Mouse (Mus musculus) midbrain, embryonic 10.5 days (tissue): ENCODE results near the gene Gm266. TPM values are rescaled to one million over a fixed set of nuclear protein-coding genes. Genes with fewer than 3 reads are reported as not detected.

ENCODE experiments used
- DNase-seq: peaks from one replicate; pipeline ENCODE4 v3.0.0-alpha.2; 2017; ENCODE audit warnings: low spot score
- H3K27ac ChIP-seq: fragments of 300-500 bp; sonication (generic); replicated peaks from 2 replicates; pipeline ENCODE4 v1.5.1; 2016; ENCODE audit warnings: mild to moderate bottlenecking
- H3K27me3 ChIP-seq: fragments of 300-500 bp; sonication (generic); 2 replicates; pipeline ENCODE4 v1.6.1; 2016; ENCODE audit warnings: low read depth, mild to moderate bottlenecking; ENCODE audit not compliant: poor library complexity, severe bottlenecking
- H3K36me3 ChIP-seq: fragments of 300-500 bp; sonication (generic); 2 replicates; pipeline ENCODE4 v1.6.1; 2016; ENCODE audit warnings: mild to moderate bottlenecking, moderate library complexity
- H3K4me1 ChIP-seq: fragments of 300-500 bp; sonication (generic); 2 replicates; pipeline ENCODE4 v1.6.1; 2016
- H3K4me3 ChIP-seq: fragments of 300-500 bp; sonication (generic); 2 replicates; pipeline ENCODE4 v1.5.1; 2016; ENCODE audit warnings: mild to moderate bottlenecking, moderate library complexity
- H3K9me3 ChIP-seq: fragments of 300-500 bp; sonication (generic); replicated peaks from 2 replicates; pipeline ENCODE4 v1.6.1; 2016; ENCODE audit warnings: mild to moderate bottlenecking
- WGBS: fragments of 180-500 bp; shearing (Covaris S2); methylation state at CpG from one replicate; pipeline ENCODE4 v1.1.7; 2016; 5-methylcytosine and 5-hydroxymethylcytosine counted together
- polyA plus RNA-seq: library from polyadenylated mRNA; unstranded; fragments of >200 nt; fragmentation: Nextera tagmentation; extraction: Ambion mirVana; gene quantifications from 2 replicates; pipeline ENCODE4 v1.2.1, GENCODE M21; 2016

The Gm266 gene
- 7.8 and 10.4 TPM in 2 replicates for polyA plus RNA-seq

DNA sequence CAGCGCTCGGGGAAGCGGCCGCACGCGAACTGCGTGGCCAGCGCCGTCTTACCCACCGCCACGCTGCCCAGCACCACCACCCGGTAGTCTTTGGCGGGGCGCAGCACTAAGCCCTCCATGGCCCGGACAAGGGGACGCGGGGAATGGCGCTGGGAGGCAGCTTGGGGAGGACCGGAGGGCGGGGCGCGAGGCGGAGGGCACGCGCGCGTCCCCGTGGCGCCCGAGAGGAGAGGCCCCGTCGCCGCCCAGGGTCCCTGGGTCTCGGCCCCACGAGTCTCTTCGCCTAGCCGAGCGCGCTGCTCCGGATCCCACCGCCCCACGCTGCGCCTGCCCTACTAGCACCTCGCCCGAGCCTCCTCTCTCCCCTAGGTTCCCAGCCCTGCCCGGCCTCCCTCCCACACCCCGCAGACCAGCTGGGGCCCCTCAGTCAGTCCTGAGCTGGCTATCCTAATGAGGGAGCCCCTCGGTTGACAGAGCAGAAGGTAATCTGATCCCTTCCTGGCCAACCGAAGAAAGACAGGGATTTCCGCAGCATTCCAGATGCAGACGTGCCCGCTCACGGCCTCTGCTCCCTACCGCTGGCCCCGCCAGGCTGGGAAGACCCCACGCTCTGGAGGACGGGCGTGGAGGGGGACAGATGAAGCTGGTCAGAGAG is at the start of gene Gm266:
Gene Gm266, minus strand, starts transcription at position 172 of the 655 bp plus-strand sequence.
- peak; percentile 79 for DNase-seq
- Histone ChIP-seq H3K9me3 (no peaks in the 10 kb centered on the region), H3K4me3 (peak within 1 kb of the TSS; percentile 64), H3K27ac (peak within 1 kb of the TSS; percentile 86), H3K36me3 (no peaks in the 10 kb centered on the region), H3K4me1 (peaks cover 31% of the 10 kb centered on the region), H3K27me3 (peaks cover 71% of the 10 kb centered on the region)
- WGBS, result 0% methylated on average over 56 of the region's 58 CpGs

DNA sequence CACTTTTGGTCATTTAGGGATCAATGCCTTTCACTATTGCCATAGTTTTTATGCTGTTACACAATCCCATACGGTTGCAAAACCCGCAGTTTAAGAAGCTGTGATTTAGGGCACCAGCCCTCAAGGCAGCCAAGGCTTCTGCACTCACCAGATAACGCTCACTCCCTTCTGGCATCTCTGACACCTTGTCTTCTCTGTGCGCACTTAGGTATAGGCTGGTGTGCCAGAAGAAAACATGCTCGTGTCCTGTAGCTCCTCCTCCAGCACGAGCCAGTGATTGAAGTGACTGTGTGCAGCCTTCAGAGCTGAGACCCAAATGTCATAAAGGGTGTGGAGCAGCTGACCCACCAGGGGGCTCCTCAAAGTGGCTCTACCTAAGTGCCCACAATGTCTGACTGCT is 49.7 kb upstream of the Gm266 start:
- no peak for DNase-seq
- WGBS, result 76% methylated on average over 6 of the region's 6 CpGs
- no peaks in the 10 kb centered on the region for H3K9me3 ChIP-seq

DNA sequence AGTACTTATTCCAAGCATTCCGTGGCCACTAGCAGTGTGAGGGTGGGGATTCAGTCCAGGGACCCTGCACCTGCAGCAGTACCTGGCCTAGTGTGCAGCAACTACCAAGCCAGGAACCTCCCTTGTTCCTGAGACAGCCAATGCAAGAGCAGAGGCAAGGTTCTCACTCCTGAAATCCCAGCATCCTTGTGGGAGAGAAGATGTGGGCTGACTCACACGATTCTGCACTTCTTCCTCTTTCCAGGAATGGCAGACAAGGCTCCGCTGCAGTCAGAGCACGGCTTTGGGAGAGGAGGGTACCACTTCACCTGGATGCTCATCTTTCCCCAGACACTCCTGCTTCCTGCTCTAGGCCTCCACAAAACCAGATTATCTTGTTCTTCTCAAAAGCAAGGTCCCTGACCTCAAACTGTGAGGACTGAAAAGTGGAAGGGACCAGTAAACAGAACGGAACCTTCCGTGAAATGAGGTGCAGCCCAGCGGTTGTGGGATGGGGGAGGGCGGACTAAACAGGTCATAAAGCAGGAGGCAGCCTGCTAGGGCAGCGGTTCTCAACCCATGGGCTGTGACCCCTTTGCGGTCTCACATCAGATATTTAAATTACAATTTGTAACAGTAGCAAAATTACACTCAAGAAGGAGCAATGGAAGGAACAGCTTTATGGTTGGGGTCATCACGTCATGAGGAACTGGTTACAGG is 47.6 kb upstream of the Gm266 start:
- H3K9me3 ChIP-seq, result no peaks in the 10 kb centered on the region
- DNase-seq, result no peak
- no peaks in the 10 kb centered on the region for H3K27me3 ChIP-seq
- WGBS, result 66% methylated on average over 11 of the region's 11 CpGs
- H3K4me3 ChIP-seq, result no peak overlapping the region
- no peak overlapping the region for H3K27ac ChIP-seq
- no peaks in the 10 kb centered on the region for H3K36me3 ChIP-seq
- H3K4me1 ChIP-seq, result peaks cover 11% of the 10 kb centered on the region

More for the DNA sequence above, 49.7 kb upstream of the Gm266 start:
- H3K27ac ChIP-seq, result no peak overlapping the region
- no peaks in the 10 kb centered on the region for H3K27me3 ChIP-seq
- H3K4me3 ChIP-seq, result no peak overlapping the region
- peaks cover 29% of the 10 kb centered on the region for H3K4me1 ChIP-seq
- H3K36me3 ChIP-seq, result peaks cover 16% of the 10 kb centered on the region

DNA sequence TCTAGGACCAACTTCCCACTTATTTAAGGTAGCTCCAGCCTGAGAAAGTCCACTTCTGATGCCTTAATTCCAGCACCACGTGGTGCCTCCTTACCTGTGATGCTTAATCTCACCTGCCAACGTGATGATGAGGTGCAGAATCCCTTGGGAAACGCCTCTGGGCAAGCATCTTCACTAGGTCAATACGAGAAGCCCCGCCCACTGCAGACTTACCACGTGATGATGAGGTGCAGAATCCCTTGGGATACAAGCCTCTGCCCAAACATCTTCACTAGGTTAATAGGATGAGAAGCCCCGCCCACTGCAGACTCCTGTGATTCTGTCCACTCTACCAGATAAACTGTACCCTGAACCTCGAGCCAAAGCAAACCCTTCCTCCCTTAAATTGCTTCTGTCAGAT is 43.6 kb upstream of the Gm266 start:
- Histone ChIP-seq H3K4me1 (no peaks in the 10 kb centered on the region), H3K36me3 (no peaks in the 10 kb centered on the region), H3K27me3 (no peaks in the 10 kb centered on the region), H3K9me3 (no peaks in the 10 kb centered on the region), H3K27ac (no peak overlapping the region), H3K4me3 (no peak overlapping the region)
- DNase-seq, result no peak
- 24% methylated on average over 8 of the region's 8 CpGs for WGBS

DNA sequence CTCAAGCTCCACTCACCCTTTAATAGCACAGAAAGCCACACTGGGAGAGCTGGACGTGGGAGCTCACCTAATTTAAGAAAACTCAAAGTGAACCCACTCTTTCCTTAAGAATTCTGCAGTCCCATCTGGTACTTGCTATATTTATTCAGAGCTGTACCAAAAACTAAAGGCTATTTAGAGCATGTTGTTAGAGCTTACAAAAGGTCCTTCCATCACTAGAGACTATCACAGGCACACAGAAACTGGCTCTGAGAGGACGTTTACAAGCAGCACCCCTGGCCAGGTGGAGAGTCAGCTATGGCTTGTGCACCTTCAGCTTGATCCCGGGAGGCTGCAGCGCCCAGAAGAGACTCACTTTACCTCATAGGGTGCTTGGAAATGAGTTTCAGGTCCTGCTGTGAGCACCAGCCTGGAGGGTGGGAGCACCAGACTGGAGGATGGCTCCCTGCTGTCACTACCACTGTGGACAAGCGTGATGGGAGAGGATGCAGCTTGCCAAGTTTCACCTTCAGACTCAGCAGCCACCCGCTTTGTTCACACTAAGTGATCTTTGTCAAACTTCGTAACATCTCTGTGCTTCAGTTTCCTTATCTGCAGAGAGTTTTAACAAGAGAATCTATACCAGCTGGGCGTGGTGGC is 42.1 kb upstream of the Gm266 start:
- Histone ChIP-seq H3K27me3 (no peaks in the 10 kb centered on the region), H3K27ac (no peak overlapping the region), H3K9me3 (peaks cover 3% of the 10 kb centered on the region; the same call in 1 of the 2 replicates), H3K4me1 (no peaks in the 10 kb centered on the region), H3K4me3 (no peak overlapping the region), H3K36me3 (no peaks in the 10 kb centered on the region)
- WGBS, result 67% methylated on average over 8 of the region's 8 CpGs
- no peak for DNase-seq

DNA sequence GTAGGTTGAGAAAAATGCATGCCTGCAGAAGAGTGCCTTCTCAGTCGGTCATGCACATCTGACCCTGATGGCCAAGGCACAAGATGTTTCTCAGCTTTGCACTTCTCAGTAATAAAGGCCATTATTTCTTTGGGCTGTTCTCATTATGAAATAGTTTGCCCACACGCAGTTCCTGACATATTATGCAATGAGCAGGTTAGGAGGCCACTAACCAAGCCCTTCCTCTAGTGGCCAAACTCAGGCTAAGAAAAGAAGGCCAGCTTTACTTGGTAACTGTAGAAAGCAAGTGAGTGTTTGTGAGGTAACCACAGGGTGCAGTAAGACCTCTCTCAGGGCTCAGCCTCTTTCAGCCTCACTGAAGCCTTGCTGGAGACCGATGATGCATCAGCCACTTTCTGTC is 39.3 kb upstream of the Gm266 start:
- Histone ChIP-seq H3K27ac (no peak overlapping the region), H3K27me3 (no peaks in the 10 kb centered on the region), H3K4me1 (no peaks in the 10 kb centered on the region), H3K36me3 (no peaks in the 10 kb centered on the region), H3K9me3 (peaks cover 18% of the 10 kb centered on the region), H3K4me3 (no peak overlapping the region)
- WGBS, result 83% methylated on average over 3 of the region's 3 CpGs
- DNase-seq, result no peak

DNA sequence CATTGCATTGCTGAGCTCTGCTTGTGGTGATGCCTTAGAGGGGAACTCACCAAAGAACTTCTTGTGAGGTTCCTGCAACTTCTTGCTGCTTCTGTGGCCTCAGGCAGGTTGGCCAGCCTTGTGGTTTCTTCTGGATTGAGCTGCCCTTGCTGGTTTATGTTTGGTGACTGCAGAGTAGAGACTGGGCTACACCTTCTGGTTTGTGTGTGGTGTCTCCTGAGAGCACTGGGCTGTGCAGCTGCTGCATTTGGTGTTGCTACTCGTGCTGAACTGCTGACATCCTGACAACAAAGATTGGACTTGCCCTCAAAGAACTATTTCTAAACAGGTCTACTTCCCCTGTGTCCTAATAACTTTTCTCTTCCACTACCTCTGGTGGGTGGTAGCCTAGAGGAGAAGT is 38.8 kb upstream of the Gm266 start:
- H3K4me1 ChIP-seq, result no peaks in the 10 kb centered on the region
- H3K27ac ChIP-seq, result no peak overlapping the region
- no peaks in the 10 kb centered on the region for H3K27me3 ChIP-seq
- H3K36me3 ChIP-seq, result no peaks in the 10 kb centered on the region
- no peak overlapping the region for H3K4me3 ChIP-seq
- no peak for DNase-seq
- H3K9me3 ChIP-seq, result peaks cover 18% of the 10 kb centered on the region
- 80% methylated on average over 1 of the region's 1 CpGs for WGBS

DNA sequence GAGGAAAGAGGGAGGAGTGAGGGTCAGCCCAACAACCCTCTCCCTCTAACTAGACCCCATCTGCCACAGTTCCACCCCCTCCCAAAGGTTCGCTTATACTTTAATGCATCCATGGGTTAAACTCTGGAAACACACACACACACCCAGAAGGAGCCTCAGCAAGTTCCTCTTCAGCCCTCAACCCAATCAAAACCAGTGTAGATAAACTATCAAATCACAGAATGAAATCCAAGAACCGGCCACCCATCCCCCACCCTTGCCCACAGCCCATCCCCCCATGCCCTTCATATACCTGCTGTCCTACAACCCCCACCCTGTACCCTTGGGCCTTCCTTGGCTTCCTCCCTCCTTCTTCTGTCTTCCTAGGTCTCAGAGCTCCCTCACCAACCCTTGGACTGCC is 35.4 kb upstream of the Gm266 start:
- WGBS, result 89% methylated on average over 2 of the region's 2 CpGs
- no peak for DNase-seq
- H3K4me3 ChIP-seq, result no peak overlapping the region
- H3K9me3 ChIP-seq, result peaks cover 18% of the 10 kb centered on the region
- no peaks in the 10 kb centered on the region for H3K27me3 ChIP-seq
- no peak overlapping the region for H3K27ac ChIP-seq
- H3K36me3 ChIP-seq, result no peaks in the 10 kb centered on the region
- no peaks in the 10 kb centered on the region for H3K4me1 ChIP-seq

DNA sequence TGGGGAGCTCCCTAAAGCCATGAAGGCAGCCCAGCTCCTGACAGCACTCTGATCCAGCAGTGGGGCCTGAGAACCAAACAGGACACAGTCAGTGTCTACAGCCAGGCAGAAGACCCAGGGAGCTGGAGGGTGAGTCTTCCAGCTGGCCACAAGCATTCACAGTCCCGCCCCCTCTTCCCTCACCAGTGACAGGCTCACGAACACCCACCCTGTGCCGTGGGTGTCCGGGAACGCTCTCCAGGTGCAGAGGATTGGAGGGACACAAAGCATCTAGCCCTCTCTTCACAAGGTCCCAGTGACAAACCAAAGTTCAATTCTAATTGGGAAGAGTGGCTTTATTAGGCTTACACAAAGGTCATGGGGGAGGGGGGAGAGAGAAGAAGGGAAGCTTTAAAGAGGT is 34.2 kb upstream of the Gm266 start:
- DNase-seq, result no peak
- Histone ChIP-seq H3K4me1 (no peaks in the 10 kb centered on the region), H3K9me3 (peaks cover 18% of the 10 kb centered on the region), H3K27me3 (no peaks in the 10 kb centered on the region), H3K27ac (no peak overlapping the region), H3K4me3 (no peak overlapping the region), H3K36me3 (no peaks in the 10 kb centered on the region)
- 78% methylated on average over 5 of the region's 5 CpGs for WGBS

DNA sequence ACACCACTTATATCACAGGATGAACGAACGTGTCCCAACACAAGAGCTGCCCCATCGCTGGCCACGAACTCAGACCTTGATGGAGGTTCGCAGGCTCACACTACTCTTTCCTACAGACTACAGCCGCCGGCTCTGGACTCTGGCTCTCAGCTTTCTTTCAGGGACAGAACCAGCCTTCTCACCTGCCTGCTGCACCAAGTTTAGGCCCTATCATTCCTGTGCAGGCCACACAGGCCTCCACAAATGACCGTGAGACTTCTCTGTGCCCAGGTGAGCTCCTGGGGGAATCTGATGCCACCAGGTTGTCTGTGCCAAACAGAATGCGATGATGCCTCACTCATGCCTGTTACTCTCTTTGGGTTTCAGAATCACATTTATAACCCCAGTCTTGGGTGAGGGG is 32.8 kb upstream of the Gm266 start:
- 92% methylated on average over 9 of the region's 9 CpGs for WGBS
- Histone ChIP-seq H3K9me3 (peaks cover 18% of the 10 kb centered on the region), H3K27ac (no peak overlapping the region), H3K27me3 (no peaks in the 10 kb centered on the region), H3K4me1 (no peaks in the 10 kb centered on the region), H3K36me3 (no peaks in the 10 kb centered on the region), H3K4me3 (no peak overlapping the region)
- no peak for DNase-seq

DNA sequence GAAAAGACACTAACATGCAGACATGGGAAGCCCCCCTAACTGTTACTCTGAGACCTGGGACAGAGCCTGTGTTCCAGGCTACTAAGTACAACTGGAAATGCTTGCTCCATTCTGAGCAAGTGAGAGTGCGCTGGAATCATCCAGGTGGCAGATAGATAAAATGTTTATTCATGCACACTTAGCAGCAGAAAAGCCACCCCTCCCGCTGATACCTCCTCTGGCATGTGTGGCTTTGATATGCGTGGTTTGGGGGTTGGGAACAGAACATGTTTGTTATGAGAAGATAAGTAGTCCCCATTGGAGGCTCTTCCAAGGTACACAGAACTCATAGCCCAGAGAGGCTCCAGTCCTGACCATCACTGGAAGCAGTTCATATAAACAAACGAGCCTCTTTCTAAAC is 32.3 kb upstream of the Gm266 start:
- Histone ChIP-seq H3K27ac (no peak overlapping the region), H3K9me3 (peaks cover 16% of the 10 kb centered on the region), H3K27me3 (no peaks in the 10 kb centered on the region), H3K4me3 (no peak overlapping the region), H3K36me3 (no peaks in the 10 kb centered on the region), H3K4me1 (no peaks in the 10 kb centered on the region)
- no peak for DNase-seq
- WGBS, result 69% methylated on average over 4 of the region's 4 CpGs

DNA sequence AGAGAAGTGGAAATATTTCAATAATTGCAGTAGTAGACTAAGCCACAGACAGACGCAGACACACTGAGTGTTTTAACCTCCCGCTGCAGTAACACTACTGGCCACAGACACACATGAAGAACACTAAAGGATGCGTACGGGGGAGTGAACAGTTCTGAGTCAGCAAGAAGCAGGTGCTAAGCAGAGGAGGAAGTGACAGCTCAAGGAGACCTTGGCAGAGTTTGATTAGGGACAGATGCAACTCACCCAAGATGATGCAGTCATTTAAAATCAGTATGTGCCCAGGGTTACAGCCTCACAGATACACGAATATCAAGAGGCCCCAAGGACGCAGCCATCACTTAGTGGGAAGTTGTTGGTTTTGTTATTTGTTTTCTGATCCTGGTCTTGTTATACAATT is 31.2 kb upstream of the Gm266 start:
- WGBS, result 86% methylated on average over 6 of the region's 6 CpGs
- Histone ChIP-seq H3K4me1 (no peaks in the 10 kb centered on the region), H3K9me3 (peaks cover 6% of the 10 kb centered on the region; the same call in 1 of the 2 replicates), H3K36me3 (no peaks in the 10 kb centered on the region), H3K27me3 (no peaks in the 10 kb centered on the region), H3K27ac (no peak overlapping the region), H3K4me3 (no peak overlapping the region)
- no peak for DNase-seq

DNA sequence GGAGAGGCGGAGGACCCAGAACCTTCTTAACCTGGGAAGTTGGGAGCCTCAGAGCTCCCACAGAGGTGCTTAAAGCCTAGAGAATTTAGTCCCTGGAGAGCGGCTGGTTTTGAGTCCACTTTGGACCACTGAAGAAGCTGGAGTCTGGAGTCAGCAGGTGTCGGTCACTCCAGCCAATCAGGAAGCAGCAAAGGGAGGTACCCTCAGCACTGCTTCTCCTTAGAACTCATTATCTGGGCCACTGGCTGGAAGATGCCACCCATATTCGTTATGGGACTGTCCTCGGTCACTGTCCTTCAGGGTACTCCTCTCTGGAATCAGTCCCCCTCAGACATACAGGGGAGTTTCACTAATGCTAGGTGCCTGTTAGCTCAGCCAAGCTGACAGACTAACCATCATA is 30.3 kb upstream of the Gm266 start:
- no peaks in the 10 kb centered on the region for H3K27me3 ChIP-seq
- WGBS, result 93% methylated on average over 5 of the region's 5 CpGs
- H3K4me1 ChIP-seq, result no peaks in the 10 kb centered on the region
- DNase-seq, result no peak
- no peak overlapping the region for H3K4me3 ChIP-seq
- no peaks in the 10 kb centered on the region for H3K36me3 ChIP-seq
- H3K9me3 ChIP-seq, result no peaks in the 10 kb centered on the region
- H3K27ac ChIP-seq, result no peak overlapping the region
